Mouse (Mus musculus): ENCODE measurements around the gene Gm10401.
"Not testable (repeated sequence)": the region's sequence is repeated elsewhere in the genome, so short reads cannot be mapped to it uniquely, and the experiment has no call there.

Gm10401 gene

DNA sequence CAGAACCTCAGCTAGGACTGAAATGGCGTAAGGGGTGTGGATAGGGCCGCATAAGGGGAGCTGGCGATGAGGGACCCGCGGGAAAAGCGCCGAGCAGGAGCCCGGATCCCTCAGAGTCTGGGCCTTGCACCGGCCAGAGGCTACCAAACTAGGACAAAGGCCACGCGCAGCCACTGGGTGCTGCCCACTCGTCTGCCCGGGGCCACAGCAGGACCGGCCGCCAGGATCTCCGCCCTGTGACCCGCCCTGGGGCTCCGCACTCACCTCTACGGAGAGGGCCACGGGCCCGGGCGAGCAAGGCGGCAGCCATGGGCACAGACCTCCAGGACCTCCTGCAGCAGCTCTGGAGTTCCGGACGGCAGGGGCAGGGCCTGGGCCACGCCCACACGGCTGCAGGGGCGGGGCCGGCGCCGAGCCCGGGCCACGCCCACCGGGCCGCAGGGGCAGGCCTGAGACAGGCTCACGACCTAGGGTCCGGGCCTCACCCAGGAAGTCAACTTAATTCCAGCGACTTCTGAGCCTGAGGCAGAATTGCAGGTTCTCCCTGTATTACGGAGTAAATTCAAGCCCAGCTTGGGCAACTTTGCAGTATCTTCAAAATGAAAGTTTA is 21.0 kb upstream of the Gm10401 start, which contains the start of gene Acads:
Gene Acads, minus strand, starts transcription at position 386 of the 610 bp plus-strand sequence.
- peak; percentile 79 to 82 for DNase-seq (ENCODE audit: low read depth in 2 of 2, low spot score in 2 of 2)

DNA sequence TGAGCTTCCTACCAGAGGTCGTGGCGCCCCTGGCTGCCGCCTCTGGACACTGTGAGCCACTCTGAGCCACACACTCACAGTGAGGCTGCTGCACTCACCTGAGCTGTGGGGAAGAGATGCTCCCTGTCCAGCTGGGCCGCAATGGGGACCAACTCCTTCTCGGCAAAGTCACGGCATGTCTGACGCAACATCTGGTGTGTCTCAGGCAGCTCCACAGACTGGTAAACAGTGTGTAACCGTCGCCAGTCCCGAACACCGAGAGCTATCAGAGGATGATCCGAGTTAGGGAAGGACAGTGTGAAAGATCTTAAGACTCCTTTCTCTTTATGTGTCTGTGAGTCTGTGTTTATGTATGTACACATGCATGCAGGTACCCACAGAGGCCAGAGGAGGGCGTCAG is 19.4 kb upstream of the Gm10401 start:
- no peak for DNase-seq (ENCODE audit: low read depth in 2 of 2, low spot score in 2 of 2)

DNA sequence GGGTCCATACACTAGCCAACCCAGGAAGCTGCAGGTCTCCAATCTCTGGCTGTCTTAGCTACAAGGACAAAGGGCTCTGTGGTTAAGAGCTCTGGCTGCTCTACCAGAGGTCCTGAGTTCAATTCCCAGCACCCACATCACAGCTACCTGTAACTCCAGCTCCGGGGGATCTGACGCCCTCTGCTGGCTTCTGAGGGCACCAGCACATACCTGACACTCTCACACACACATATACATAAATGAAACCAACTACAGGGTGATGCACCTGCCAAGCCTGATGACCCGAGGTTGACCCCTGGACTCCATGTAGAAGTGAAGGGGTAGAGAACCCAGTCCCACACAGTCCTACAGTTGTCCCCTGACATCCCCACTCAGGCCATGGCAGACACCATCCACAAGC is 18.3 kb upstream of the Gm10401 start:
- DNase-seq (ENCODE audit: low read depth in 2 of 2, low spot score in 2 of 2) = no peak

DNA sequence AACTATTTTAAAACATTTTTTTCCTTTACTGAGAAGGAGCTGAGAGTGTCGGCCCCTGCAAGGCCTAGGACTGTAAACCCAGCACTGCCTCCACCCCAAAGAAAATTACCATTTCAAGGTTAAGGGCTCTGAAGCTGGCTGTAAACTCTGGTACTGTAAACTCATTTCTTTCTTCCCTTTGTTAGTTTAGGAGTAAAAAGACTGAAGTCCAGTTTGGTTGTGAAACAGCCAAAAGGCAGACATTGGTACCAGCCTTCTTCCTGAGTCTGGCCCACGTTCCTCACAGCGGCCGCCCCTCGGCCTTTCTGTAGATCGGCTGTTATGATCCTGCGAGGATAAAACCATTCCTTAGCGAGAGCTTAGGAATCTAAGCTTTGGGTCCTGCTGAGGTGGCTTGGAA is 16.4 kb upstream of the Gm10401 start:
- DNase-seq (ENCODE audit: low read depth in 2 of 2, low spot score in 2 of 2) = no peak

DNA sequence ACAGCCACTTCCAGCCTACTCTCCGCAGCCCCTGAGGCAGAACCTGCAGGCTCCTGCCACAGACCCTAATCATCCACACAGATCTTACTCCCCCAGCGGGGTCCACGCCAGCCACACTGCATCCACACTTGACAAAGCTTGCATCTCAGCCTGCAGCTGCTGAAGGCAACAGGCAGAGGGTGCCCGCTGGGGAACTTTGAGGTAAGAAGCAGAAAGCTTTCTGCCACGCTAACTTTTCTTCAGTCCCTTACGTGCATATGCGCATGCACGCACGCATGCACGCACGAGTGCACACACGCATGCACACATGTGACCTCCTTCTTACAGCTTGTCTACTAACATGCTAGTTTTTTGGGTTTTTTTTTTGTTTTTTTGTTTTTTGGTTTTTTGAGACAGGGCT is 15.1 kb upstream of the Gm10401 start:
- DNase-seq (ENCODE audit: low read depth in 2 of 2, low spot score in 2 of 2) = no peak

DNA sequence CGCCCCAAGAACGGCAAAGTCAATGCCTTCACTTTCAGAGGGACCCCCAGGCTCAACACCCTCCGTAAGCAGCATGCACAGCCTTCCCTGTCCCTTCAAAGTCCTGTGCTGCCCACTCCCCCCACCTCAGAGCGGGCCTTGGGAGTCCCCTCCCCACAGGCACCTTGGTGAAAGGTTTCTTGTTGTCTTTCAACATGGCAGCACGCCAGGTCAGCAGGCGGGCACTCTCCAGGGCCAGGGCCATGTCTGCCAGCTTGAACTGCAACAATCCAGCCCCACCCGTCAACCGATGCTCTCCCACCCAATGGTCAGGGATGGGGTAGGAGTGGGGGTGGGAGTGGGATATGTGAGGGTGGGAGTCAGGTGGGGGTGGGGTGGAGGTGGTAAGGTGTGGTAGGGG is 13.1 kb upstream of the Gm10401 start:
- DNase-seq (ENCODE audit: low read depth in 2 of 2, low spot score in 2 of 2) = no peak

DNA sequence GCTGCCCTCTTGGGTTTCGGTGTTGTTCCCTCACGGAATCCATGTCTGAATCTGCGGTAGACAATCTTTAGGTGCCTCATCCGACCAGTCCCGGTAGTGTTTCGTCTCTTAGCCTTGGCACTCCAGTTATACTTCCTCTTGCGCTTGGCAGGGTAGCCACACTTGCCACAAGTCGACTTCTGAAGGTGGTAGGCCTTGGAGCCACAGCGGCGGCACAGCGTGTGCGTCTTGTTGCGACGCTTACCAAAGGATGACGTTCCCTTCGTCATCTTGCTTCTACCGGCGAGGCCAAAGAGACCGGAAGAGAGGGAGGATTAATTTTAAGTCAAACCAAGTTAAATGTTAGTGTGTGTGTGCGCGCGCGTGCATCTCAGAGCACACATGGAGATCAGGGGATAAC is 5.2 kb upstream of the Gm10401 start:
- DNase-seq (ENCODE audit: low read depth in 2 of 2, low spot score in 2 of 2) = not testable (repeated sequence)

DNA sequence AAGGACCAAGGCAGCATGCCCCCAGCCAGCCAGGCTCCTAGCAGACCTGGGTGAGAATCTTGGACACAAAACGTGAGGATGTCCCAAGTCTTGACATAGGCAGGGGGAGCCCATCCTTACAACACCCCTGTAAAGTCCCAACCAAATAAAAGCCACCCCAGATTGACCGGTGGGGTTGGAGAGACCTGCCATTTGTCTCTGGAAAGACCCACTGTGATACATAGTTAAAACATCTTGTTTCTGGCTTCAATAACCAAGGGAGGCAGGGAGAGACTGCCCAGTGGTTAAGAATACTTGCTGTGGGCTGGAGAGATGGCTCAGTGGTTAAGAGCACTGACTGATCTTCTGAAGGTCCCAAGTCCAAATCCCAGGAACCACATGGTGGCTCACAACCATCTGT is 4.1 kb upstream of the Gm10401 start:
- no peak for DNase-seq (ENCODE audit: low read depth in 2 of 2, low spot score in 2 of 2)

DNA sequence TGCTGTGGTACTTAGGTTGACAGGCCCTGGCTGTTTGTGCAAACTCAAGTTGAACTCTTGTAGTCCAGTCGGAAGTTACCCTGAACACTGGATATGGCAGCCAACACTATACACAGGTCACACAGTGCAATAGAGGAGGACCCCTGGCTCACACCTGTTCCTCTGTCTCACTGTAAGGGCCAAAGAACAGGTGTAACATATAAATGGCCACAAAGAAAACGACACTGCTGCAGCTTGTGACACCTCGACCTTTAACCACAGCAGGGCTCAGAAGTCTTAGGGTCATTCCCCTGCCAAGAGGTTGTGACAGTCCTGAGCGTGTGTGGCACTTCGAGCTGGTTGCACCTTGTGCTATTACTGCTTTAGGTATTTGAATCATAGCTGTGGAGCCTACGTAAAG is 2.4 kb upstream of the Gm10401 start:
- no peak for DNase-seq (ENCODE audit: low read depth in 2 of 2, low spot score in 2 of 2)

DNA sequence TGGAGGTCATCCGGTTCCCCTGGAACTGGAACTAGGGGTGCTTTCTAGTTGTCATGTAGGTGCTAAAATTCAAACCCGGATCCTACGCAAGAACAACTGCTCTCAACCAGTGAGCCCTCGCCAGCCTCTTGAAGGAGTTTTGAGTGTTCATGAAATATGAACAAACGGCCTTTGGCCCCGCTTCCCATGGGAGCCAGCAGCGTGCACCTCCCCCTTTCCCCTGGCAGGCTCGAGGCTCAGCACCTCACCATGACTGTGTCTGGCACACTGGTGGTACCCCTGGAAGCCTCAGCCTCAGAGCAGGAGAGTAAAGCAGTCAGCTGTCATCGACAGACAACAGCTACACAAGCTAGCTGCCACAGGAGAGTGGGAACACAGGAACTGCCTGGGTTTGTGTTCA is 1.9 kb upstream of the Gm10401 start:
- DNase-seq (ENCODE audit: low read depth in 2 of 2, low spot score in 2 of 2) = no peak

DNA sequence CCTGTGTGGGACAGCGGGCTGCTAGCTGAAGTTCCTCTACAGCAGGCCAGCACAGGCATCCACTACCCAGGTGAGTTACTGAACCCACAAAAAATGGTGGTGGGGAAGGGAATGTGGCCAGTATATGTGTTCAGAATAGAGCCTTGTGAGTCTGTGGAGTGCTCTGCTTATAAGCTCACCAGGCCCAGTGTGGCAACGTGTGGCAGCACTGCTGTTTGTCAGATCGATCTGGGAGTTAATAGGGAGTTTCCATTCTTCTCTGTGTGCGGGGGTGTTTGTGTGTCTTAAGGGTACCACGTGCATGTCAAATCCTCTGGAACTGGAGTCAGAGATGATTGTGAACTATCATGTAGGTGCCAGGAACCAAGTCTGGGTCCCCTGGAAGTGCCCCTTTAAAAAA is 1.4 kb upstream of the Gm10401 start:
- no peak for DNase-seq (ENCODE audit: low read depth in 2 of 2, low spot score in 2 of 2)

DNA sequence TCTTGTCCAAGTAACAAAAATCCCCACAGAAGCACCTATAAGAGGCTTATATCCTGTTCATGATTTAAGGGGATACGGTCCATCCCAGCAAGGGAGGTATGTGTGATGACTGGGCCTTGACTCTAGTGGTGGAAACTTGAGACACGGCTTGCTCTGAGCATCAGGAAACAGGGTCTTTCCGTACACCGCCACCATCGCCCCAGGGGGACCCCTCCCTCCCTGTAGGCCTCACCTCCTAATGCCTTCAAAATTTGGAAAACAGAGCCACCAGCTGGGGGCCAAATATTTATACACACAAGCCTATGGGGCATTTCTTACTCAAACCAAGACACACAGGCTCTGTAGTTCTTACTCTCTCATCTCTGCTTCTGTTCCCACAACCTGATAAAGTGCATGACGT is 6.3 kb downstream of the Gm10401 start:
- no peak for DNase-seq (ENCODE audit: low read depth in 2 of 2, low spot score in 2 of 2)

DNA sequence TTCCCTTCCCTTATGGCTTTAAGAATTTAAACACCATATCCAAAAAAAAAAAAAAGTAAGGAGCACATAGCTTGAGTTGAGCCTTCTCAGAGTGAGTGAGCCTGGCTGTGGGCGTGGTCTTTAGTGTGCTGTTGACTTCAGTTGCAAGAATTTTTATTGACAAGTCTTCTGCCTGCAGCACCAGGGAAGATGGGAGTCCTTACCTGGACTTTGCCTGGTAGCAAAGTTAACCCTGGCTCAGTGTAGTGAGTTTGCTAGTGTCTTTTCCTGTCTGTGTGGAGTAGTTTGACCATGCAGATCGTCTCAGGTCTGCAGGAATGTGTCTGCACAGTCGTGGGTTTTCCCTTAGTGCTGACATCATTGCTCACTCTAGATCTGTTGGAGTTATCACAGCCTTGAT is 7.1 kb downstream of the Gm10401 start:
- no peak for DNase-seq (ENCODE audit: low read depth in 2 of 2, low spot score in 2 of 2)

DNA sequence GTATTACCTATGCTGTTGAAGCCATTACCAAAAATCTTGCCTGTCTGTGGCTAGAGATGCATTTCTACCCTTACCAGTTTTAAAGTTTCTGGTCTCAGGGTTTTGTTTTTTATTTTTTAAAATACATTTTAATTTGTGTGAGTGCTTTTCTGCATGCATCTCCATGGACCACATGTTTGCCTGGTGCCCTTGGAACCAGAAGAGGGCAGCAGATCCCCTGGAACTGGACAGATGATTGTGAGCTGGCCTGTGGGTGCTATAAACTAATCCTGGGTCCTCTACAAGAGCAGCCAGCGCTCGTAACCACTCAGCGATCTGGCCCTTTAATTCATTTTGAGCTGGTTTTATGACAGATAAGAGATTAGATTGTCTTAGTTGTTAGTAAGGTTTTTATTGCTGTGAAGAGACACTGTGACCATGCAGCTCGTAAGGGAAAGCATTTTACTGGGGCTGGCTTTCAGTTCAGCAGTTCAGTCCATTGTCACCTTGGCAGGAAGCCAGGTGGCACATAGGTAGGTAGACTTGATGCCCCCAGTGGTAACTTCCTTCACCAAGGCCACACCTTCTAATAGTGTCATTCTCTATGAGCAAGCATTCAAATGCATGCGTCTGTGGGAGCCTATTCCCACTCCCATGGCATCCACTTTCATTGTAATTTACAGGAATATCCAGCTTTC is 8.4 kb downstream of the Gm10401 start:
- DNase-seq (ENCODE audit: low read depth in 2 of 2, low spot score in 2 of 2) = no peak

DNA sequence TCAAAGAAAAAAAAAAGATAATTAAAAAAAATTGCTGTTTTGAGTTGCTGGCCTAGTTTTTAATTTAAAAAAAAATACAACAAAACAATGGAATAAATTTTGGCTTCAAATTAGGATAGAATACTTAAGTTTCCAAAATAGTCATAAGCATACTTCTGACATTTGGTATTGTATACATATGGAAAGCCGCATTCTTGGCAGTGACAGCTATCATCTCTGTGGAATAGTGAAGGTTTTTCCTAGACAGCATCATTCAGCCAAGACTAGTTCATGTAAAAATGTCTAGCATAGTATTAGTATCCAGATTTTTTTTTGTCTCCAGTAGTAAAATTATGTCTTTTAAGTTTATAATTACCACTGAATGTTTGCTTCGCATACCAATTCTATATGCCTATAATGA is 12.4 kb downstream of the Gm10401 start:
- no peak for DNase-seq (ENCODE audit: low read depth in 2 of 2, low spot score in 2 of 2)

DNA sequence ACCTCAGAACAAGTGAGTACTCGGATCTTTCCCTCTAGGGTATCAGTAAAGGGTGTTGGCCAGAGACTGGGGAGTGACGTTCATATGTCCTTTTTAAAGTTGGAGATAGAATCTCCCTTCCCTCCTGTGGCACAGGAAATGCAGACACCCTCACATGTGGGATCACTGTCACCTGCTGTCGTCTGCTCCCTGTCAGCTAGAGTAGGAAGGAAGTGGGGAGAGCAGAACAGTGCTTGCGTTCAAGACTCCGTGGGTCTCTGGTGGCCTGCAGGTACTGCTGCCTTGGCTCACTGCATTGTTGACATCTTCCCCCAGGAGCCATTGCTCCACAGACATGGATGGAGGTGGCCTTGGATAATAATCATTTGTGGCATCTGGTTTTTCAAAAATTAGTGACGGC is 14.6 kb downstream of the Gm10401 start:
- no peak for DNase-seq (ENCODE audit: low read depth in 2 of 2, low spot score in 2 of 2)

DNA sequence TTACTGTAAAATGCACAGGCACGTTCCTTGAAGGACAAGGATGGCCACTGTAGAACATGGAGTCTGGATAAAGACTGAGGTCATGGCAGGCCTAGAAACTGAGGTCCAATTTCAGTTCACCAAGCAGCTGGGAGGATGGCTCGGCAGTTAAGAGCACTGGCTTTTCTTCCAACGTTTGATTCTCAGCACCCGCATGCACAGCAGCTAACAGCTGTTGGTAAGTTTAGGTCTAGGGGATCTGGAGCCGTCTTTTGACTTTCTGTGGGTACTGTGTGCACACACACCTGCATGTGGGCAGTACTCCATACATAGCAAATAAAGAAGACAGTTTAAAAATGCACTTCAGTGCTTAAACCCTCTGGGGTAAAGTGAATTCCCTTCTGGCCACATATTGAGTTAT is 16.5 kb downstream of the Gm10401 start:
- DNase-seq (ENCODE audit: low read depth in 2 of 2, low spot score in 2 of 2) = no peak

DNA sequence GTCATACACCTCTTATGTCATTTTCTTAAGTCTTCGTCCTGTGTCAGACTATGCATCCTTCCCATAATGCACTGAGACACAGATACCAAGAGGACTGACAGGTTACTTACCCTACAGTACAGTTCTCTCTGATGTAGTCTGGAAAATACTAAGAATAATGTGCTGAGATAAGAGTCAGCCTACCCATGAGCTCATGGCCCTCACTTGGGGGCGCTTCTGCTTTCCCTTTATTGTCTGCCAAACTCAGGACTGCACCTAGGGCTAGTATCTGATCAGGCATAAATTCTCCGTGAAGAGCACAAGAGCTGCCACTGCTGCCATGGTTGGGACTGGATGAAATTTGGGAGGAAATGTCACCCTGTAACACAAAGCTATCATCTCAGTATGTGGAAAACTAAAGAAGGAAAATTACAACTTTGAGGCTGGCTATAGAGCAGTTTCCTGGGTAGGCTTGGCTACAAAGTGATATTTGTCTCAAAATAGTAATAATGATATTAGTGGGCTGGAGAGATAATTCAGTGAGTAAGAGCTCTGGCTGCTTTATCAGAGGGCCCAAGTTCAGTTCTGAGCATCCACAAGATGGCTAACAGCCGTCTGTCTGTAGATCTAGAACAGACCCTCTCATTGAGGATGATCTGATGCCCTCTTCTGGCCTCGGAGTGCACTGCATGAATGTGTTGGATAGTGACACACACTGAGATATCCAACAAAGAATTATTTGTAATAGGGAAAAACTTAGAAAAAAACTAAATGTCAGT is 21.8 kb downstream of the Gm10401 start:
- peak; percentile 58 to 74 for DNase-seq (ENCODE audit: low read depth in 2 of 2, low spot score in 2 of 2)

DNA sequence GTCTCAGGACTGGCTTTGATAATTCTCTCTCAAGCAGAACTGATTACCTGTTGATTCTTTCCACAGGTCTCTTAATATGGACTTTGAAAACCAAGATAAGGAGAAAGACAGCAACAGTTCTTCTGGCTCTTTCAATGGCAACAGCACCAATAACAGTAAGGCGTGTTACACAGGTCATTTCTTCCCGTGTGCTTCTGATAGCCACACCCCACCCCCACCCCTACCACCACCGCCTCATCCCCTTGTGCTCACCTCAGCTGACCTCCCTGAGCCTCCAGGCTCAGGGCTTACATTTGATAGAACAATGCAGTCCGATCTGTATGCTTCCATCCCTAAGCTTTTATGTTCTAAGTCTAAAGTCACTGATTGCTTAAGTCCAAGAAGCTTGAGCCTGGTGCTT is 23.3 kb downstream of the Gm10401 start:
- no peak for DNase-seq (ENCODE audit: low read depth in 2 of 2, low spot score in 2 of 2)

DNA sequence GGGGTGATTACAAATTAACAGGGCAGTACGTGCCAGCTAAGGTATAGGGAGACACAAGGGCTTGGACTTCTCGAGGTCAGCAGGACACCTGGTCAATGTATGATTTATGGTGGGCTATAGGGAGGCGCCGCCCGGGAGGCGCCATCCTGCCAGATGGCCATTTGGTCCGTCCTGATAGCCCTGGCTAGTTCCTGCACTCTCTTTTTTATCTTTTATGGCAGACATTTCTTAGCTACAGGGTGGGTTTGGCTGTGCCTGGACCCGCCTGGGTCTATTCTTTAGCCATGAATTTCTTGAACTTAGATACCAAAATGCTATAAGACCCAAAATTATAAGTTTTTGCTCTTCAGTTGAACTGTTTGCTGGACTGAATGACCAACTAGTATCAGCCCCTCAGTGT is 24.8 kb downstream of the Gm10401 start:
- not testable (repeated sequence) for DNase-seq (ENCODE audit: low read depth in 2 of 2, low spot score in 2 of 2)

DNA sequence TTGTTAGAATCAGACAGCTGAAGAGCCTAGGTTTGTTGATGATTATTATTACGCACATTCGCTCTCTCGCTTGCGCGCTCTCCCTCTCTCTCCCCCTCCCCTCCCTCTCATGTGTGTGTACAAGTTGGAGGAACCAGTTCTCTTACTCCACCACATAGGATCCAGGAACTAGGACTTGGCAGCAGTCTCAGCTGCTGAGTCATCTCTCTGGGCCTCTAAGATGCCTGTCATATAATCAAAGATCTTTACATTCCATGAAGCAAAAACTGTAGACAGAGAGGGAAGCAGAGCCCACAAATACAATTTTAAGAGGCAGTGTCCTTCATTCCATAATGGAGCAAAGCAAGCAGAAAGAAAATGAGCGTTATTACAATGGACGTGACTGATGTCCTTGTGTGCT is 26.0 kb downstream of the Gm10401 start:
- DNase-seq (ENCODE audit: low read depth in 2 of 2, low spot score in 2 of 2) = no peak

DNA sequence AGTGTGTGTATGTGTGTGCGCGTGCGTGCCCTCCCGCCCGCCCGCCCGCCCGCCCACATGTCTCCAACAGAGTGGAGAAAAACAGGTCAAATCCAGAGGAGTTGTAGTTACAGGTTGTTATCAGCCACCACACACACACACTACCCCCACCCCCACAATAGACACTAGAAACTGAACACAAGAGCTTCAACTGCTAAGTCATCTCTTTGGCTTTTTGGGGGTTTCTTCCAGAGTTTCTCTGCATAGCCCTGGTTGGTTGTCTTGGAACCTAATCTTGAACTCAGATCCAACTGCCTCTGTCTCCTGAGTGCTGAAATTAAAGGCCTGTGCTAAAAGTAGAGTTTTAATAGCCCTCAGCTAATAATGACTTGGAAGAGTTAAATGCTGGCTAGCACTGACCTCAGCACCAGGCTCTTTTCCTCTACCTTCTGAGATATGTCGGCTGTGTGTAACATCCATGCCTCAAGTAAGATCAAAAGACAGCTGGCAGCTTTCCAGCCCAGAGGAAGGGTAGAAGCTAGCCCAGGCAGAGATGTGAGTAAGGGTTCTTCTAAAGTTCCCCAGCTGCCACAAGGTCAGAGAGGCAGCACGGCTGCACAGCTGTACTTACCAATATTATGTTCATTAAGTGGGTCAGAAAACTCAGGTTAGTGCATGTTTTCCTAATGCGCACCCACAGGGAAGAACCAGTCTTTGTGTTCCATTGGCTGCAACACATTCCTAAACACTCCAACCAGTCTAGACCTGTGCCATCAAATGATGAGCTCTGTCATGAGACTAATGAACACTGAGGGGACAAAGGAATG is 26.8 kb downstream of the Gm10401 start:
- no peak for DNase-seq (ENCODE audit: low read depth in 2 of 2, low spot score in 2 of 2)

Data from CD8-positive naive resting alpha-beta T cell, adult 2 months (primary cell).